Mouse (Mus musculus): Measurements from ENCODE around the gene Olfr1249.
"Not testable (repeated sequence)": the region's sequence is repeated elsewhere in the genome, so short reads cannot be mapped to it uniquely, and the experiment has no call there.

Olfr1249 gene

DNA sequence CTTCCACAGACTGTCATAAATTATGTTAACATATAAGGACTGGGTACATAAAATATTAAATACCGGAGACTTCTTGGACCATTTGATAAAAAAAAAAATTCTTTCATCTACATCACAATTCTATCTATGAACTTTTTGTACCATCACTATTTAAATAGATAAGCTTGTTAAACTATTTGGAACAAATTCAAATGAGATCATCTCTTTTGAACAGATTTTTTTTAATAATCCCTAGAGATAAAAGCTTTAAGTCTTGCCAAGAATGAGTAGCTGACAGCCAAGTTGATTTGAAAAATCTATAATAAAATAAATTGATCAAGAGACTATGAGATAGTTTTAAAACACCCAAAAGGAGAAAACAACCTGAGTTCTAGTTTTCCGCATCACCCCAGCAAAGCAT, at the start of gene Olfr1249:
Gene Olfr1249, minus strand, starts transcription at position 101 of the 400 bp plus-strand sequence.
- DNase-seq (ENCODE audit: extremely low read depth, low read depth, low spot score): no peak

GRCm38 (mm10) chr2:89671836-89672235, 37.1 kb upstream of the Olfr1249 start, which contains the start of gene Olfr1251:
Gene Olfr1251, minus strand, starts transcription at chr2:89671936.
- DNase-seq (ENCODE audit: extremely low read depth, low read depth, low spot score): no peak

DNA sequence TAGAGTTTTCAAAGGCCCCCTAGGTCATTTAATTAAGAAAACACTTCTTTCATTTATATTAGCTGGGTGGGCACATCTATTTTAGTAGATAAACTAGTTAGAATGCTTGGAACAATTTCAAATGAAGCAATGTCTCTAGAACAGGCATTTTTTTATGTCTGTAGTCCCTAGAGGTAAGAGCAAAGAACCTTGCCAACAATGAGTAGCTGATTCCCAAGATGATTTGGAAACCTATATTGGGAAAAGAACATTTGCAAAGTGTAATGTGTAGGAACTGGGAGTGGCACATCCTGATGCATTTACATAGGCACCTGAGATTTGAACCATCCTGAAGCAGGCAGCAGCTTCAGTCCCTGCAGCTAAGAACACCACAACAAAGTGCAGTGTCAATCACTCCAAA, 26.6 kb upstream of the Olfr1249 start, which contains the start of gene Olfr1250:
Gene Olfr1250, minus strand, starts transcription at position 101 of the 400 bp plus-strand sequence.
- no peak for DNase-seq (ENCODE audit: extremely low read depth, low read depth, low spot score)

DNA sequence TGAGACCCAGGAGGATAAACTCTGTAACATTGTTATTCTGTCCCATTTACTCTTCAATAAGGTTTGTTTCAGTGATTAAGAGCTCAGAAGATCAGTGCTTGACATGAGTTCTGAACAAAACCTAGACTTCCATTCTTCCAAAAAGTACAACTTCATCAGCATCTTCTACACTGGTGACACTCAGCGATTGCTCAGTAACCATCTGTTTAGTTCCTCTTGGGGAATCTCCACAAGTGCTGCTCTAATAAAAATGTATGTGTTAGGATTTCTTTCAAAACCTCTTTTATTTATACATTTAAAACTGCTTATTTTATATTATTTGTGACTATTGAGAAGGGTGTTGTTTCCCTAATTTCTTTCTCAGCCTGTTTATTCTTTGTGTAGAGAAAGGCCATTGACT, 16.6 kb downstream of the Olfr1249 start, which contains the start of gene Olfr1248:
Gene Olfr1248, minus strand, starts transcription at position 101 of the 400 bp plus-strand sequence.
- DNase-seq (ENCODE audit: extremely low read depth, low read depth, low spot score): not testable (repeated sequence)

DNA sequence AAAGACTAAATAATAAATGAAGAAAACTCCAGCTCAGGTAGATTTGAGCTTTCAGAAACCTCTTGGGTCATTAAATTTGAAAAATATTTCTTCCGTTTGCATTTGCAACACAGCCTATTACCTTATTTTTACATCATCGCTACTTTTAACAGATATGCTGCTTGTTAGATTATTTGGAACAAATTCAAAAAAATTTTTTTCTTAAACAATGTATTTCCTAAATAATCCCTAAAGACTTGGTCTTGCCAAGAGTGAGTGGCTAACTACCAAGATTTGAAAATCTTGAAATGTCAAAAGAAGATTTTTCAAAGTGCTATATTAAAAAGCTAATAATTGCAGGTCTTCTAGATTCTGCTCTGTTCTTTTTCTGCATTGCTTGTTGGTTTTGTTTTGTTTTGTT, 20.8 kb downstream of the Olfr1249 start, which contains the start of gene Olfr1247:
Gene Olfr1247, minus strand, starts transcription at position 101 of the 400 bp plus-strand sequence.
- DNase-seq (ENCODE audit: extremely low read depth, low read depth, low spot score): no peak

- no peak for DNase-seq (ENCODE audit: extremely low read depth, low read depth, low spot score)
Observed at GRCm38 (mm10) chr2:89593057-89593456, 41.7 kb downstream of the Olfr1249 start, which contains the start of gene Olfr1246. Gene Olfr1246, minus strand, starts transcription at chr2:89593157.
